Mouse (Mus musculus) hindbrain, embryonic 10.5 days (tissue): ENCODE results near the gene Akap9. TPM values are rescaled to one million over a fixed set of nuclear protein-coding genes. Genes with fewer than 3 reads are reported as not detected.
"Not testable (repeated sequence)": the region's sequence is repeated elsewhere in the genome, so short reads cannot be mapped to it uniquely, and the experiment has no call there.

ENCODE experiments used
- DNase-seq: peaks from one replicate; pipeline ENCODE4 v3.0.0-alpha.2; 2017; ENCODE audit warnings: low spot score
- H3K27ac ChIP-seq: fragments of 300-500 bp; sonication (generic); 2 replicates; pipeline ENCODE4 v1.5.1; 2016; ENCODE audit warnings: mild to moderate bottlenecking, moderate library complexity
- H3K27me3 ChIP-seq: fragments of 300-500 bp; sonication (generic); 2 replicates; pipeline ENCODE4 v1.6.1; 2016; ENCODE audit warnings: mild to moderate bottlenecking; ENCODE audit not compliant: poor library complexity, insufficient read depth, severe bottlenecking
- H3K36me3 ChIP-seq: fragments of 300-500 bp; sonication (generic); 2 replicates; pipeline ENCODE4 v1.6.1; 2016; ENCODE audit warnings: mild to moderate bottlenecking, moderate library complexity
- H3K4me1 ChIP-seq: fragments of 300-500 bp; sonication (generic); replicated peaks from 2 replicates; pipeline ENCODE4 v1.6.1; 2016; ENCODE audit warnings: mild to moderate bottlenecking
- H3K4me3 ChIP-seq: fragments of 300-500 bp; sonication (generic); 2 replicates; pipeline ENCODE4 v1.5.1; 2016; ENCODE audit warnings: mild to moderate bottlenecking, moderate library complexity
- H3K9me3 ChIP-seq: fragments of 300-500 bp; sonication (generic); 2 replicates; pipeline ENCODE4 v1.6.1; 2016; ENCODE audit warnings: mild to moderate bottlenecking, moderate library complexity
- WGBS: fragments of 180-500 bp; shearing (Covaris S2); methylation state at CpG from one replicate; pipeline ENCODE4 v1.1.7; 2016; 5-methylcytosine and 5-hydroxymethylcytosine counted together
- polyA plus RNA-seq: library from polyadenylated mRNA; unstranded; fragments of >200 nt; fragmentation: Nextera tagmentation; extraction: Ambion mirVana; gene quantifications from 2 replicates; pipeline ENCODE4 v1.2.1, GENCODE M21; 2016

The Akap9 gene
- polyA plus RNA-seq, 1 experiment from 2014 or later: 122 TPM

DNA sequence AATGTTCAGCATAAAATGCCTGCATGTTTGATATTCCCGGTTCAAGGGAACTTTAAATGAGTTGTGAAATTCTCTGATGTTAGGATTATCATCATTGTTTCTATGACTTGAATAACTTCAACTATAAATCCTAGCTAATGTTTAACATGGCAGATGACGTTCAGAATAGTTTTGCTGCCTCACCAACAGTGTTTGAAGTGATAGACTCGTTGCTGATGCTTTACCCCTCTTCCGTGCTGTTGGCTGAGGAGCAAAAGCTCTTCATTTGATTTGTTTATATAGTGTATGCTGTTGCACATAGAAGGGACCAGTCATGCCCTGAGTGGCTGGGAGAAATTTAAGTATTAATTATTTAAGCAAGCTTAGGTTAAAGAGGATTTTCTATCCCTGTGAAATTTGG is 96.9 kb downstream of the Akap9 start:
- Histone ChIP-seq H3K4me1 (no peaks in the 10 kb centered on the region), H3K27ac (no peak overlapping the region), H3K27me3 (no peaks in the 10 kb centered on the region), H3K36me3 (peaks cover 36% of the 10 kb centered on the region), H3K9me3 (no peaks in the 10 kb centered on the region), H3K4me3 (no peak overlapping the region)
- 86% methylated on average over 4 of the region's 4 CpGs for WGBS
- no peak for DNase-seq

DNA sequence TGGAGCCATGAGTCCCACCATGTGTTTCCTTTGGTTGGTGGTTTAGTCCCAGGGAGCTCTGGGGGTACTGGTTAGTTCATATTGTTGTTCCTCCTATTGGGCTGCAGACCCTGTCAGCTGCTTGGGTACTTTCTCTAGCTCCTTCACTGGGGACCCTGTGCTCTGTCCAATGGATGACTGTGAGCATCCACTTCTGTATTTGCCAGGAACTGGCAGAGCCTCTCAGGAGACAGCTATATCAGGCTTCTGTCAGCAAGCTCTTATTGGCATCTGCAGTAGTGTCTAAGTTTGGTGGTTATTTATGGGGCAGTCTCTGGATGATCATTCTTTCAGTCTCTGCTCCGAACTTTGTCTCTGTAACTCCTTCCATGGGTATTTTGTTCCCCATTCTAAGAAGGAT is 98.5 kb downstream of the Akap9 start:
- not testable (repeated sequence) for H3K27me3 ChIP-seq, H3K9me3 ChIP-seq, H3K4me1 ChIP-seq, H3K4me3 ChIP-seq, DNase-seq, H3K27ac ChIP-seq
- WGBS: 97% methylated on average over 1 of the region's 1 CpGs
- peaks cover 34% of the 10 kb centered on the region for H3K36me3 ChIP-seq

DNA sequence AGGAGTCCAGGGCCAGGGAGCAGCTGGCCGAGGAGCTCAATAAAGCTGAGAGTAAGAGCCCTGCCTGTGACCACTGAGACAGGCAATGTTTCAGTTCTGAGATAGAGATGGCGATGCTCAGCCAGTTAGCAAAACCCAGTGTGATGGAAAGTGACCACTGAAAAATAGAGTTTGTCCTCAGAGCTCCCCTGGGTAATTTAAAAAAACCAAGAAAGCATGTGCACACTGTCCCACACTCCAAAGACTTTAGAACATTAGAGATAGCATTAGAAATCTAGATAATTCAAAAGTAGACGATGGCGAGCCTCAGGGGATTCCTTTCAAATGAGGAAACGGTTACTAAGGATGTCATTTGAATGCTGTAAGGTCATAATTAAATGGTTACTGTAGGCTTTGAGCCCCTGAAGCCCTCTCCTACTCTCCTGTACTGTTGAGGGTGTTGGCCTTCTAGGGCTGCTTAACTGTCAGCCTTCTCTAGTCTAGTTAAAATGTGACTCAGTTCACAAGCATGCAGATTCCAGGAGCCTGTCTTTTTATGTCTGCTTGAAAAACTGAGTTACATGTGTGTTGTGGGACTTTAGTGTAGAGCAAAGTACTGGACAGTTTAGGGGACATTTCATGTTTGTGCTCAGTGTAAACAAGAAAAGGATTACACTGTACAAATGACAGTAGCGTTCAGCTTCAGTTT is 100.8 kb downstream of the Akap9 start:
- no peaks in the 10 kb centered on the region for H3K9me3 ChIP-seq
- 96% methylated on average over 6 of the region's 6 CpGs for WGBS
- no peaks in the 10 kb centered on the region for H3K27me3 ChIP-seq
- no peak for DNase-seq
- no peaks in the 10 kb centered on the region for H3K4me1 ChIP-seq
- H3K36me3 ChIP-seq: peaks cover 42% of the 10 kb centered on the region
- H3K4me3 ChIP-seq: no peak overlapping the region
- no peak overlapping the region for H3K27ac ChIP-seq

DNA sequence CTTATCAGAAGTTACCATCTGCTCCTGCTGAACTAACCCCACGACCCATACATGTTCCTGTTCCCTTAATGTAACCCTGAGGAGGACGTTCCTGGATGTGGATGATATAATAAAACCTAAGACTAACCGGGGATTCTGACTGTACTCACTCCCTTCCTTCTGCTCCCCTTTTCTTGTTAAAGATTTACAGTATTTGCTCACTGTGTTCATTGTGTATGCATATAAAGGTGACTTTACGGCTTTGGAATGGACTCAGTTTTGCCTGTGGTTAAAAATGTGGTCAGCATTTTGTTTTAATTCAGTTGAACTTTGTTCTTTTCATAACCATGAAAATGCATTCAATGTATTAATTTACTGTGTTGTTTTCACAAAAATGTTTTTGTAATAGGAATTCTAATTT is 104.0 kb downstream of the Akap9 start:
- H3K4me3 ChIP-seq: no peak overlapping the region
- no peaks in the 10 kb centered on the region for H3K4me1 ChIP-seq
- DNase-seq: no peak
- WGBS: 91% methylated on average over 4 of the region's 4 CpGs
- no peak overlapping the region for H3K27ac ChIP-seq
- H3K9me3 ChIP-seq: no peaks in the 10 kb centered on the region
- H3K36me3 ChIP-seq: peaks cover 72% of the 10 kb centered on the region
- no peaks in the 10 kb centered on the region for H3K27me3 ChIP-seq

DNA sequence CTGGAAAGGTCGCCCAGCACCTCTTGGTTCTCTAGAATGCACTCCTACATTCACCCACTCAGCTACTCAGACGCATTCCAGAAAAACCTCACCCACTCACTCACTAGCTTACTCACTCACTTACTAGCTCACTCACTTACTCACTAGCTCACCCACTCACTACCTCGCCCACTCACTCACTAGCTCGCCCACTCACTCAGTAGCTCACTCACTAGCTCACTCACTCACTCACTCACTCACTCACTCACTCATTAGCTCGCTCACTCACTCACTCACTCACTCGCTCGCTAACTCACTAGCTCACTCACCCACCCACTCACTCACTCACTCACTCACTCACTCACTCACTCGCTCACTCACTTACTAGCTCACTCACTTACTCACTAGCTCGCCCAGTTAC is 108.8 kb downstream of the Akap9 start:
- H3K36me3 ChIP-seq: peaks cover 87% of the 10 kb centered on the region
- no peak for DNase-seq
- H3K27me3 ChIP-seq: no peaks in the 10 kb centered on the region
- H3K9me3 ChIP-seq: no peaks in the 10 kb centered on the region
- WGBS: 95% methylated on average over 9 of the region's 9 CpGs
- no peak overlapping the region for H3K4me3 ChIP-seq
- no peak overlapping the region for H3K27ac ChIP-seq
- H3K4me1 ChIP-seq: no peaks in the 10 kb centered on the region

DNA sequence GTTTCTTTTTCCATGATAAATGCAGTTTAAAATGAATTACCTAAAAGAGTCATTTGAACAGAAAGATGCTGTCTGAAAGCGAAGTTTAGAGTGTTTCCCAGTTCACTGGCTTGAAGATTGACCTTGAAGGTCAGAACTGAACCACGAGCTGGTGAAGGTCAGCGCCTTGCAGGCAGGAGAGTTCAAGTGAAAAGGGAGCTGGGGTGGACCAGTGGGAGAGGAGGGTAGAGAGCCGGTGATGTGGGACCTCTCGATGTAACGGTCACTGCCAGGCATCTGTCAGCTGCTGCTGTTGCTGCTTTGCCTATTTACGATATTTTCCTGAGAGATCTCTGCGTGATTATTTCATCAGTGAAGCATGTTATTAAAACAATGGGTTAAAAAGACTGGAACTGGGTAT is 111.5 kb downstream of the Akap9 start:
- Histone ChIP-seq H3K27ac (no peak overlapping the region), H3K9me3 (no peaks in the 10 kb centered on the region), H3K36me3 (peaks cover 84% of the 10 kb centered on the region), H3K27me3 (no peaks in the 10 kb centered on the region), H3K4me3 (no peak overlapping the region), H3K4me1 (no peaks in the 10 kb centered on the region)
- DNase-seq: no peak
- WGBS: 91% methylated on average over 8 of the region's 8 CpGs

DNA sequence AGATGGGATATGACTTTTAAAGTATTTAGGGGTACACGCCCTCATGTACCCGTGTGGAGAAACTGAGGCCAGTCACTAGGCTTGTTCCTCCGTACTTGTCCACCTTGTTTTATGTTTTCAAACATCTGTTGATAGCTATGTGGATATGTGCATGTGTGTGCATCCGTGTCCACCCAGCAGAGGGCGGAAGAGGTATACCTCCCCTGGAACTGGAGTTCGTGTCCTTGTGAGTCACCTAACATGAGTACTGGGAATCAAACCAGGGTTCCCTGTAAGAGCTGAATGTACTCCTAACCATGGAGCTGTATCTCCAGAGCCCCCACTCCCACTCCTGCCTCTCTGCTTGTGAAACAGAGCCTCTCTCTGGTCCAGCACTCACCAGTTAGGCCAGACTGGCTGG is 112.5 kb downstream of the Akap9 start:
- no peaks in the 10 kb centered on the region for H3K9me3 ChIP-seq
- DNase-seq: no peak
- WGBS: 91% methylated on average over 6 of the region's 6 CpGs
- no peak overlapping the region for H3K27ac ChIP-seq
- no peak overlapping the region for H3K4me3 ChIP-seq
- H3K27me3 ChIP-seq: no peaks in the 10 kb centered on the region
- H3K36me3 ChIP-seq: peaks cover 82% of the 10 kb centered on the region
- H3K4me1 ChIP-seq: no peaks in the 10 kb centered on the region

DNA sequence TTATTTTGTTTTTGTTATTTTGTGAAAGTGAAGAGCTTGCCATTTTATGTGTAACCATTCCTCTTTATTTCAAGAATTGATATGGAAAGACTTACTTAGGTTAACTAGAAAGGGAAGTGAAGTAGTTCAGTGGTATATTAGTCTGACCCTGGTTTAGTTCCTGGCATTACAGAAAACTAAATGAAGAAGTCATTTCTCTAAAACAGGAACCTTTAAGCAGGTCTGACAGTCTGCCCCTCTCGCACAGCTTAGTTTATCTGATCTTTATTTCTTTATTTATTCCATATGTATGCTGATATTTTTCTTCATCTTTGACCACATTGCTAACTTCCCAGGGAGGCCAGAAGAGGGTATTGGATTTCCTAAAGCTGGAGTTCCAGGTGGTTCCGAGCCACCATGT is 113.1 kb downstream of the Akap9 start:
- Histone ChIP-seq H3K4me1 (no peaks in the 10 kb centered on the region), H3K27me3 (no peaks in the 10 kb centered on the region), H3K27ac (no peak overlapping the region), H3K9me3 (no peaks in the 10 kb centered on the region), H3K4me3 (no peak overlapping the region), H3K36me3 (peaks cover 82% of the 10 kb centered on the region)
- DNase-seq: no peak
- WGBS: 84% methylated on average over 2 of the region's 2 CpGs

DNA sequence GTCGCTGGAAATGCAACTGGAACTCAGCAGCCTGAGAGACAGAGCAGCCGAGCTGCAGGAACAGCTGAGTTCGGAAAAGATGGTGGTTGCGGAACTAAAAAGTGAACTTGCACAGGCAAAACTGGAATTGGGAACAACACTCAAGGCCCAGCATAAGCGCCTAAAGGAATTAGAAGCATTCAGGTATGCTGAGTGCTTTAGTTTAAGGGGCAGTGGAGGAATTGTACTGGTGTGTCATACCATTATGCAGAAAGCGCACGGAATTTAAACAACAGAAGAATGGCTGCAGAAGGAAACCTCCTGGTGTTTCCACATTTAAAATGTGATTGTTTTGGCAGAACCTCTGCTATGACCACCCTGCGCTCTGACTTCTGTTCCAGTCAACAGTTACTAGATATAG is 132.5 kb downstream of the Akap9 start:
- no peaks in the 10 kb centered on the region for H3K4me1 ChIP-seq
- H3K36me3 ChIP-seq: peaks cover 97% of the 10 kb centered on the region
- no peak overlapping the region for H3K4me3 ChIP-seq
- no peaks in the 10 kb centered on the region for H3K9me3 ChIP-seq
- DNase-seq: no peak
- no peak overlapping the region for H3K27ac ChIP-seq
- H3K27me3 ChIP-seq: no peaks in the 10 kb centered on the region
- WGBS: 95% methylated on average over 8 of the region's 8 CpGs

DNA sequence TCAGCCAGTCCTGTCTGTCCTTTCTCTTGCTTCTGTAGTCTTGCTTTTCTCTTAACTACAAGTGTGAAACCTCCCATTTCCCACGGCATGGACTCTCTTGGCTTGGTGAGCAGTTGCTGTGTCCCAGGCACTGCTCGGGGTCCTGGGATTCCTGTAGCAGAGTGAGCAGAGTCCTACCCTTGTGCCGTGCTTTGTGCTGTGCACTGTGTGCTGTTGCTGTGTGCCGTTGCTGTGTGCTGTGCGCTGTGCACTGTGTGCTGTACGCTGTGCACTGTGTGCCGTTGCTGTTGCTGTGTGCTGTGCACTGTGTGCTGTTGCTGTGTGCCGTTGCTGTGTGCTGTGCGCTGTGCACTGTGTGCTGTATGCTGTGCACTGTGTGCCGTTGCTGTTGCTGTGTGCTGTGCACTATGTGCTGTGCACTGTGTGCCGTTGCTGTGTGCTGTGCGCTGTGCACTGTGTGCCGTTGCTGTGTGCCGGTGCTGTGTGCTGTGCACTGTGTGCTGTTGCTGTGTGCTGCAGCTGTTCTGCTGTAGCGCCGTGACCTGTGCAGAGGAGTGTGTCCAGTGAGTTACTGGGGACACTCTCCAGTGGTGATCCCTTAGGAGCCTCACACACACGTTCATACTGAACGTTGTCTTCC is 138.7 kb downstream of the Akap9 start:
- H3K36me3 ChIP-seq: peaks cover 97% of the 10 kb centered on the region
- H3K9me3 ChIP-seq: no peaks in the 10 kb centered on the region
- no peaks in the 10 kb centered on the region for H3K4me1 ChIP-seq
- 96% methylated on average over 18 of the region's 18 CpGs for WGBS
- no peak overlapping the region for H3K27ac ChIP-seq
- no peak overlapping the region for H3K4me3 ChIP-seq
- H3K27me3 ChIP-seq: no peaks in the 10 kb centered on the region
- DNase-seq: no peak

DNA sequence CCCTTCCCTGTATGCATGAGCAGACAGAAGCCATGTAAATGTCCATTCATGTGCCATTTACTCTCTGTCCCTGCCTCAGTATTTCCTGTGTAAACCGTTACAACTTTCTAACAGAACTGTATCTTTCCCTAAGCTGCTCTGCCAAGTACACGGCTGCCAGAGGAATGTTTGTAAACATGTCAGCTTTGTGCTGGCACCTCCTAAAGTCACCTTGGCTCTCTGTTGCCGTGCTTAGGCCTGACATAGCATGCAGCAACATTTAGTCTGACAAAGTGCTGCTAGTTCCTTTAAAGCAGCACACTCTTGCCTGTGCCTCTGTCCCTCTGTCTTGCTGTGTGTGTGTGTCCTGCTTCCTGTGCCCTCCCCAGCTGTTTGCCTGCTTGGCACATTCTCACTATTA is 139.3 kb downstream of the Akap9 start:
- no peaks in the 10 kb centered on the region for H3K27me3 ChIP-seq
- H3K9me3 ChIP-seq: no peaks in the 10 kb centered on the region
- no peak for DNase-seq
- H3K27ac ChIP-seq: no peak overlapping the region
- no peak overlapping the region for H3K4me3 ChIP-seq
- H3K4me1 ChIP-seq: no peaks in the 10 kb centered on the region
- H3K36me3 ChIP-seq: peaks cover 97% of the 10 kb centered on the region
- 93% methylated on average over 3 of the region's 3 CpGs for WGBS

DNA sequence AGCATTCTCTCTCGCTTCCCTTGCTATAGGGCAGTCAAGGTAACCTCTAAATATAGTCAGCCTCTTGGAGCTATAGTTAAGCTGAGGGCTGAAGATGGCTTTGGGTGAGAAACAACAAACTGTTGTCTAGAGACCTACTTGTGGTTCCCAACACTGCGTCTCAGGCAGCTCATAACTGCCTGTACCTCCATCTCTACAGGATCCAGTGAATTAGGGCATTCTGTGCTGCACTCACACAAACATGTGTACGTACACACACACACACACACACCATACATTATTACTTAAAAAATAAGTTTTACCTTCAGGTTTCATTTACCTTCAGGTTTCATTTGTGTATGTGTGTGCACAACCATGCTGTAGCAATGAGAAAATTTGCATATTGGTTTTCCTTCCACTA is 151.2 kb downstream of the Akap9 start:
- Histone ChIP-seq H3K27me3 (no peaks in the 10 kb centered on the region), H3K27ac (no peak overlapping the region), H3K4me1 (no peaks in the 10 kb centered on the region), H3K4me3 (no peak overlapping the region), H3K36me3 (peaks cover 96% of the 10 kb centered on the region), H3K9me3 (no peaks in the 10 kb centered on the region)
- DNase-seq: no peak
- WGBS: 91% methylated on average over 3 of the region's 3 CpGs

DNA sequence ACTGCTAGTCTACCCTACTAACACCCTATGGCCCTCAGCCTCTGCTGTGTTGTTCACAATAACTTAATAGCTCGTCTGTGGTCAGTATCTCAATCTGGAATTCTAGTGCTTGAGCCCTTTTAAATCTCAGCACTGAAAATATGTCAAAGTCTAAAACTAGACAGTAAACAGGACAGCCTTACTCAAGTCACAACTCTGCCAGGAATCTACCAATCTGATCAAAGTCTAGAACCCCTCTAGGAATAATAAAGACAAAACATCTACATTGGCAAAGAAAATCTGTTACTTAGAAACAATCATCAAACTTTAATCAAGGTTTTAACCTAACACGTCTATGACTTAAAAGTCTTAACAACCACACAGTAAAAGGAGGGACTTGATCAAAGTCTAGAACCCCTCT is 153.0 kb downstream of the Akap9 start:
- no peak for DNase-seq
- H3K9me3 ChIP-seq: no peaks in the 10 kb centered on the region
- no peaks in the 10 kb centered on the region for H3K4me1 ChIP-seq
- no peak overlapping the region for H3K4me3 ChIP-seq
- peaks cover 100% of the 10 kb centered on the region for H3K36me3 ChIP-seq
- no peak overlapping the region for H3K27ac ChIP-seq
- 91% methylated on average over 2 of the region's 2 CpGs for WGBS
- no peaks in the 10 kb centered on the region for H3K27me3 ChIP-seq

DNA sequence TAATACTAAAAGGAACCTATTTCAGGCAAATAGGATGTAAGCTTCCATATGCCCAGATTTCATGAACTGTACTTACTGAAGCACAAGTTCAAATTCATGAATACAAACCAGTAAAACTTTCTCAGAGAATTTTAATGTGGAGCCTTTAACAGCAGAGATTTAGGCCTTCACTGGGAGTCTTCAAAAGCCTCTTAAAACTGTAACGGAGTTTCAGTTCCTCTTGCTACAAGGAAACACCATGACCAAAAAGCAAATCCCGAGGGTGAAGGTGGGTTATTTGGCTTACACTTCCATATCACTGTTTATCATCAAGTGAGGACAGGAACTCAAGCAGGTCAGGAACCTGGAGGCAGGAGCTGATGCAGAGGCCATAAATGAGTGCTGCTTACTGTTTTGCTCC is 153.7 kb downstream of the Akap9 start:
- DNase-seq: no peak
- 92% methylated on average over 2 of the region's 2 CpGs for WGBS
- Histone ChIP-seq H3K9me3 (no peaks in the 10 kb centered on the region), H3K27ac (no peak overlapping the region), H3K36me3 (peaks cover 100% of the 10 kb centered on the region), H3K4me1 (no peaks in the 10 kb centered on the region), H3K4me3 (no peak overlapping the region), H3K27me3 (no peaks in the 10 kb centered on the region)
